Mouse (Mus musculus): ENCODE measurements around the gene Mmp11. TPM values are rescaled to one million over a fixed set of nuclear protein-coding genes. Genes with fewer than 3 reads are reported as not detected.

Gene Mmp11
- polyA plus RNA-seq, 1 experiment from 2014 or later, result 51.2 TPM

Other genes starting within 250 kb of the Mmp11 start
- gene Cabin1, start 172.2 kb downstream of the Mmp11 start, polyA plus RNA-seq (2016; fragmentation: Nextera tagmentation; extraction: Ambion mirVana), result 37.2 and 42.4 TPM in 2 replicates
- 91.8 and 95.6 TPM in 2 replicates for gene Ddt, start 163.1 kb downstream of the Mmp11 start, polyA plus RNA-seq (2016; fragmentation: Nextera tagmentation; extraction: Ambion mirVana)
- gene Gm20441, start 155.5 kb downstream of the Mmp11 start, polyA plus RNA-seq (2016; fragmentation: Nextera tagmentation; extraction: Ambion mirVana), result not detected in 2 replicates
- gene Gstt3, start 155.1 kb downstream of the Mmp11 start, polyA plus RNA-seq (2016; fragmentation: Nextera tagmentation; extraction: Ambion mirVana), result 1.8 and 2.4 TPM in 2 replicates
- 2.1 and 4.2 TPM in 2 replicates for gene Gstt1, start 137.9 kb downstream of the Mmp11 start, polyA plus RNA-seq (2016; fragmentation: Nextera tagmentation; extraction: Ambion mirVana)
- not detected in 2 replicates for gene Gstt4, start 114.0 kb downstream of the Mmp11 start, polyA plus RNA-seq (2016; fragmentation: Nextera tagmentation; extraction: Ambion mirVana)
- 8.4 and 8.9 TPM in 2 replicates for gene Gstt2, start 99.1 kb downstream of the Mmp11 start, polyA plus RNA-seq (2016; fragmentation: Nextera tagmentation; extraction: Ambion mirVana)
- gene Mif, start 76.3 kb downstream of the Mmp11 start, polyA plus RNA-seq (2016; fragmentation: Nextera tagmentation; extraction: Ambion mirVana), result 1,568 and 1,704 TPM in 2 replicates
- gene Derl3, start 43.1 kb downstream of the Mmp11 start, polyA plus RNA-seq (2016; fragmentation: Nextera tagmentation; extraction: Ambion mirVana), result 2.7 TPM in 2 replicates
- gene Smarcb1, start 14.9 kb downstream of the Mmp11 start, polyA plus RNA-seq (2016; fragmentation: Nextera tagmentation; extraction: Ambion mirVana), result 282 and 298 TPM in 2 replicates
- gene Chchd10, start 3.4 kb downstream of the Mmp11 start, polyA plus RNA-seq (2016; fragmentation: Nextera tagmentation; extraction: Ambion mirVana), result 20.2 and 20.6 TPM in 2 replicates
- 2.4 and 2.5 TPM in 2 replicates for gene Gm867, start 4.2 kb upstream of the Mmp11 start, polyA plus RNA-seq (2016; fragmentation: Nextera tagmentation; extraction: Ambion mirVana)
- 0.44 and 0.46 TPM in 2 replicates for gene Vpreb3, start 6.6 kb upstream of the Mmp11 start, polyA plus RNA-seq (2016; fragmentation: Nextera tagmentation; extraction: Ambion mirVana)
- not detected in 2 replicates for gene Gm5134, start 18.0 kb upstream of the Mmp11 start, polyA plus RNA-seq (2016; fragmentation: Nextera tagmentation; extraction: Ambion mirVana)
- gene Zfp280b, start 96.2 kb upstream of the Mmp11 start, polyA plus RNA-seq (2016; fragmentation: Nextera tagmentation; extraction: Ambion mirVana), result 17.6 and 19.5 TPM in 2 replicates
- gene Slc5a4b, start 174.5 kb upstream of the Mmp11 start, polyA plus RNA-seq (2016; fragmentation: Nextera tagmentation; extraction: Ambion mirVana), result not detected in 2 replicates
- not detected in 2 replicates for gene Slc5a4a, start 211.0 kb upstream of the Mmp11 start, polyA plus RNA-seq (2016; fragmentation: Nextera tagmentation; extraction: Ambion mirVana)

Measured in neural tube, embryonic 12.5 days (tissue).